ENCODE assay signal across 22 mouse cellular contexts in the genomic region with DNA sequence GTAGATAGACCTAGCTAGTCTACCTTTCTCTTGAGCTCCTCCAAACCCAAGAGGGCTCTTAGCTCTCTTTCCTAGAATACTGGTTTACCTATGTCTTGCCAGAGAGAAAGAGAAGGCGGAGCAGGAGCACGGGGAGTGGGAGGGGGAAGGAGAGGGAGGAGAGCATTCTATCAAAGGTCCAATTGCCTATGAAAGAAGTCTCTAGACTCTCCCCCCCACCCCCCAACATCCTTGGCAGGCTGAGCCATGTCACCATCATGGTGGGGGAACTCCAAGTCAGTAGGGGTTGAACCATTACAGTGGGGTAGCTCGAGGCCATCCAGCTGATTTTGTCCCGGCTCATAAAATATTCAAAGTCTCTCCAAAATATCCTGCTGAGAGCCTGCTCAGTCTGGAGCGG.
"Had no signal": no experiment of that assay in that cellular context is flagged by ENCODE, and none has a peak within 500 bp of the region (broad histone marks: within the 10 kb centered on the region; RNA-seq: fewer than 3 reads in every experiment).

No protein-coding gene starts in this region.

- H3K9me3 ChIP-seq: kidney, embryonic 15.5 days; liver, embryonic 13.5 days; midbrain, embryonic 12.5 days; midbrain, embryonic 15.5 days; neural tube, embryonic 12.5 days; neural tube, embryonic 15.5 days had no signal

- H3K4me1 ChIP-seq: kidney, embryonic 15.5 days; liver, embryonic 13.5 days; midbrain, embryonic 12.5 days; midbrain, embryonic 15.5 days; neural tube, embryonic 12.5 days; neural tube, embryonic 15.5 days had no signal

- ATAC-seq: midbrain, embryonic 15.5 days had no signal

- H3K9ac ChIP-seq: kidney, embryonic 15.5 days; liver, embryonic 13.5 days; midbrain, embryonic 12.5 days; midbrain, embryonic 15.5 days; neural tube, embryonic 12.5 days; neural tube, embryonic 15.5 days had no signal

- H3K27ac ChIP-seq: kidney, embryonic 15.5 days; layer of hippocampus, adult 2 months; left cerebral cortex, adult 2 months; liver, embryonic 13.5 days; macrophage; midbrain, embryonic 12.5 days; midbrain, embryonic 15.5 days; neural tube, embryonic 12.5 days; neural tube, embryonic 15.5 days; stomach, postnatal 0 days had no signal

- H3K4me2 ChIP-seq: kidney, embryonic 15.5 days; liver, embryonic 13.5 days; midbrain, embryonic 12.5 days; midbrain, embryonic 15.5 days; neural tube, embryonic 12.5 days; neural tube, embryonic 15.5 days had no signal

- DNase-seq: kidney, adult 8-10 months; kidney, postnatal 10 days; kidney, postnatal 4 days; layer of hippocampus, adult 9-11 months; layer of hippocampus, postnatal 36 days; liver, embryonic 13.5 days; lung, adult 2 months; right cerebral cortex, adult 18-20 months; right cerebral cortex, postnatal 14 days; right cerebral cortex, postnatal 4 days; thymus, adult 2 months; thymus, postnatal 14 days; thymus, postnatal 4 days had no signal

- H3K27me3 ChIP-seq: kidney, embryonic 15.5 days; liver, embryonic 13.5 days; midbrain, embryonic 12.5 days; midbrain, embryonic 15.5 days; neural tube, embryonic 12.5 days; neural tube, embryonic 15.5 days had no signal

- H3K4me3 ChIP-seq: kidney, embryonic 15.5 days; layer of hippocampus, adult 2 months; left cerebral cortex, adult 2 months; liver, embryonic 13.5 days; midbrain, embryonic 12.5 days; midbrain, embryonic 15.5 days; neural tube, embryonic 12.5 days; neural tube, embryonic 15.5 days had no signal

- H3K36me3 ChIP-seq: kidney, embryonic 15.5 days; liver, embryonic 13.5 days; midbrain, embryonic 12.5 days; midbrain, embryonic 15.5 days; neural tube, embryonic 12.5 days; neural tube, embryonic 15.5 days had no signal
